Mouse (Mus musculus): ENCODE measurements around the gene Nbea. TPM values are rescaled to one million over a fixed set of nuclear protein-coding genes. Genes with fewer than 3 reads are reported as not detected.

Gene Nbea
- polyA plus RNA-seq, 1 experiment from 2014 or later = 7.5 TPM

- Histone ChIP-seq H3K27ac (replicated peaks) (no peak overlapping the region), H3K4me3 (no peak overlapping the region), H3K9ac (no peak overlapping the region), H3K27me3 (replicated peaks) (peaks cover 70% of the 10 kb centered on the region), H3K4me1 (peaks cover 38% of the 10 kb centered on the region), H3K4me2 (no peak overlapping the region), H3K36me3 (no peaks in the 10 kb centered on the region), H3K9me3 (no peaks in the 10 kb centered on the region)
- WGBS = 37% methylated on average over 5 of the region's 5 CpGs
- ATAC-seq (ENCODE audit: extremely low read depth, insufficient number of reproducible peaks, low FRiP score, low TSS enrichment) = no peak
Measured at GRCm38 (mm10) chr3:55781429-55782055, 402.0 kb downstream of the Nbea start.

- Histone ChIP-seq H3K4me3 (peak overlapping the region; percentile 43), H3K36me3 (no peaks in the 10 kb centered on the region), H3K4me2 (peak overlapping the region; percentile 66), H3K27me3 (replicated peaks) (peaks cover 59% of the 10 kb centered on the region), H3K9me3 (no peaks in the 10 kb centered on the region), H3K27ac (replicated peaks) (no peak overlapping the region), H3K4me1 (peaks cover 38% of the 10 kb centered on the region), H3K9ac (no peak overlapping the region)
- WGBS = 5% methylated on average over 53 of the region's 53 CpGs
- no peak for ATAC-seq (ENCODE audit: extremely low read depth, insufficient number of reproducible peaks, low FRiP score, low TSS enrichment)
Measured at GRCm38 (mm10) chr3:55780120-55781070, 403.1 kb downstream of the Nbea start.

- no peak for ATAC-seq (ENCODE audit: extremely low read depth, insufficient number of reproducible peaks, low FRiP score, low TSS enrichment)
- H3K4me2 ChIP-seq = no peak overlapping the region
- no peaks in the 10 kb centered on the region for H3K36me3 ChIP-seq
- no peak overlapping the region for H3K9ac ChIP-seq
- no peak overlapping the region for H3K4me3 ChIP-seq
- 69% methylated on average over 8 of the region's 8 CpGs for WGBS
- H3K4me1 ChIP-seq = peaks cover 35% of the 10 kb centered on the region
- H3K27ac ChIP-seq (replicated peaks) = no peak overlapping the region
- H3K9me3 ChIP-seq = no peaks in the 10 kb centered on the region
- peaks cover 52% of the 10 kb centered on the region for H3K27me3 ChIP-seq (replicated peaks)
Measured at GRCm38 (mm10) chr3:55778764-55779730, 404.5 kb downstream of the Nbea start.

GRCm38 (mm10) chr3:55777501-55777900 lies 406.0 kb downstream of the Nbea start:
- Histone ChIP-seq H3K9ac (no peak overlapping the region), H3K4me1 (peaks cover 20% of the 10 kb centered on the region), H3K4me3 (no peak overlapping the region), H3K27ac (replicated peaks) (no peak overlapping the region), H3K27me3 (replicated peaks) (peaks cover 37% of the 10 kb centered on the region), H3K4me2 (no peak overlapping the region), H3K36me3 (no peaks in the 10 kb centered on the region), H3K9me3 (no peaks in the 10 kb centered on the region)
- 57% methylated on average over 4 of the region's 4 CpGs for WGBS
- no peak for ATAC-seq (ENCODE audit: extremely low read depth, insufficient number of reproducible peaks, low FRiP score, low TSS enrichment)

GRCm38 (mm10) chr3:55775753-55776152 lies 407.7 kb downstream of the Nbea start:
- Histone ChIP-seq H3K4me3 (no peak overlapping the region), H3K9me3 (no peaks in the 10 kb centered on the region), H3K9ac (no peak overlapping the region), H3K4me1 (peaks cover 12% of the 10 kb centered on the region), H3K27ac (replicated peaks) (no peak overlapping the region), H3K27me3 (replicated peaks) (peaks cover 19% of the 10 kb centered on the region), H3K36me3 (no peaks in the 10 kb centered on the region), H3K4me2 (no peak overlapping the region)
- ATAC-seq (ENCODE audit: extremely low read depth, insufficient number of reproducible peaks, low FRiP score, low TSS enrichment) = no peak
- WGBS = 79% methylated on average over 6 of the region's 6 CpGs

- H3K4me3 ChIP-seq = no peak overlapping the region
- peaks cover 7% of the 10 kb centered on the region for H3K4me1 ChIP-seq
- 71% methylated on average over 7 of the region's 7 CpGs for WGBS
- no peaks in the 10 kb centered on the region for H3K9me3 ChIP-seq
- ATAC-seq (ENCODE audit: extremely low read depth, insufficient number of reproducible peaks, low FRiP score, low TSS enrichment) = no peak
- no peak overlapping the region for H3K9ac ChIP-seq
- H3K27me3 ChIP-seq (replicated peaks) = peaks cover 14% of the 10 kb centered on the region
- H3K27ac ChIP-seq (replicated peaks) = no peak overlapping the region
- no peaks in the 10 kb centered on the region for H3K36me3 ChIP-seq
- H3K4me2 ChIP-seq = no peak overlapping the region
Measured at GRCm38 (mm10) chr3:55775245-55775644, 408.3 kb downstream of the Nbea start.

- H3K4me1 ChIP-seq = peaks cover under 1% of the 10 kb centered on the region; the same call in 1 of the 2 replicates
- H3K9me3 ChIP-seq = no peaks in the 10 kb centered on the region
- no peaks in the 10 kb centered on the region for H3K36me3 ChIP-seq
- H3K27ac ChIP-seq (replicated peaks) = no peak overlapping the region
- no peak overlapping the region for H3K9ac ChIP-seq
- WGBS = 41% methylated on average over 6 of the region's 6 CpGs
- H3K4me2 ChIP-seq = no peak overlapping the region
- no peak for ATAC-seq (ENCODE audit: extremely low read depth, insufficient number of reproducible peaks, low FRiP score, low TSS enrichment)
- H3K4me3 ChIP-seq = no peak overlapping the region
- peaks cover 6% of the 10 kb centered on the region for H3K27me3 ChIP-seq (replicated peaks)
Measured at GRCm38 (mm10) chr3:55774203-55774602, 409.3 kb downstream of the Nbea start.

- Histone ChIP-seq H3K27ac (replicated peaks) (no peak overlapping the region), H3K4me3 (no peak overlapping the region), H3K4me2 (no peak overlapping the region), H3K9me3 (no peaks in the 10 kb centered on the region), H3K9ac (no peak overlapping the region), H3K27me3 (replicated peaks) (no peaks in the 10 kb centered on the region), H3K4me1 (no peaks in the 10 kb centered on the region), H3K36me3 (no peaks in the 10 kb centered on the region)
- WGBS = 83% methylated on average over 2 of the region's 2 CpGs
- ATAC-seq (ENCODE audit: extremely low read depth, insufficient number of reproducible peaks, low FRiP score, low TSS enrichment) = no peak
Measured at GRCm38 (mm10) chr3:55769308-55769707, 414.2 kb downstream of the Nbea start.

GRCm38 (mm10) chr3:55768654-55769053 lies 414.8 kb downstream of the Nbea start:
- H3K4me1 ChIP-seq = no peaks in the 10 kb centered on the region
- no peak for ATAC-seq (ENCODE audit: extremely low read depth, insufficient number of reproducible peaks, low FRiP score, low TSS enrichment)
- H3K27ac ChIP-seq (replicated peaks) = no peak overlapping the region
- no peaks in the 10 kb centered on the region for H3K36me3 ChIP-seq
- WGBS = 68% methylated on average over 2 of the region's 2 CpGs
- no peaks in the 10 kb centered on the region for H3K27me3 ChIP-seq (replicated peaks)
- no peak overlapping the region for H3K4me2 ChIP-seq
- no peak overlapping the region for H3K4me3 ChIP-seq
- H3K9ac ChIP-seq = no peak overlapping the region
- H3K9me3 ChIP-seq = no peaks in the 10 kb centered on the region

GRCm38 (mm10) chr3:55763591-55763990 lies 419.9 kb downstream of the Nbea start:
- no peaks in the 10 kb centered on the region for H3K36me3 ChIP-seq
- H3K4me3 ChIP-seq = no peak overlapping the region
- H3K4me2 ChIP-seq = no peak overlapping the region
- no peaks in the 10 kb centered on the region for H3K27me3 ChIP-seq (replicated peaks)
- H3K9me3 ChIP-seq = no peaks in the 10 kb centered on the region
- 60% methylated on average over 8 of the region's 8 CpGs for WGBS
- no peak overlapping the region for H3K27ac ChIP-seq (replicated peaks)
- no peak for ATAC-seq (ENCODE audit: extremely low read depth, insufficient number of reproducible peaks, low FRiP score, low TSS enrichment)
- no peaks in the 10 kb centered on the region for H3K4me1 ChIP-seq
- H3K9ac ChIP-seq = no peak overlapping the region

- 64% methylated on average over 8 of the region's 8 CpGs for WGBS
- no peak overlapping the region for H3K4me3 ChIP-seq
- no peak overlapping the region for H3K27ac ChIP-seq (replicated peaks)
Measured at GRCm38 (mm10) chr3:55758297-55758696, 425.2 kb downstream of the Nbea start.

More at GRCm38 (mm10) chr3:55758297-55758696, 425.2 kb downstream of the Nbea start:
- no peaks in the 10 kb centered on the region for H3K36me3 ChIP-seq
- no peaks in the 10 kb centered on the region for H3K9me3 ChIP-seq
- ATAC-seq (ENCODE audit: extremely low read depth, insufficient number of reproducible peaks, low FRiP score, low TSS enrichment) = no peak
- H3K9ac ChIP-seq = no peak overlapping the region
- no peak overlapping the region for H3K4me2 ChIP-seq
- H3K4me1 ChIP-seq = peaks cover 23% of the 10 kb centered on the region
- H3K27me3 ChIP-seq (replicated peaks) = no peaks in the 10 kb centered on the region
